Mouse (Mus musculus): ENCODE measurements around the gene Gch1. TPM values are rescaled to one million over a fixed set of nuclear protein-coding genes. Genes with fewer than 3 reads are reported as not detected.

Gene Gch1
- polyA plus RNA-seq, 1 experiment from 2014 or later, result 5.9 TPM

DNA sequence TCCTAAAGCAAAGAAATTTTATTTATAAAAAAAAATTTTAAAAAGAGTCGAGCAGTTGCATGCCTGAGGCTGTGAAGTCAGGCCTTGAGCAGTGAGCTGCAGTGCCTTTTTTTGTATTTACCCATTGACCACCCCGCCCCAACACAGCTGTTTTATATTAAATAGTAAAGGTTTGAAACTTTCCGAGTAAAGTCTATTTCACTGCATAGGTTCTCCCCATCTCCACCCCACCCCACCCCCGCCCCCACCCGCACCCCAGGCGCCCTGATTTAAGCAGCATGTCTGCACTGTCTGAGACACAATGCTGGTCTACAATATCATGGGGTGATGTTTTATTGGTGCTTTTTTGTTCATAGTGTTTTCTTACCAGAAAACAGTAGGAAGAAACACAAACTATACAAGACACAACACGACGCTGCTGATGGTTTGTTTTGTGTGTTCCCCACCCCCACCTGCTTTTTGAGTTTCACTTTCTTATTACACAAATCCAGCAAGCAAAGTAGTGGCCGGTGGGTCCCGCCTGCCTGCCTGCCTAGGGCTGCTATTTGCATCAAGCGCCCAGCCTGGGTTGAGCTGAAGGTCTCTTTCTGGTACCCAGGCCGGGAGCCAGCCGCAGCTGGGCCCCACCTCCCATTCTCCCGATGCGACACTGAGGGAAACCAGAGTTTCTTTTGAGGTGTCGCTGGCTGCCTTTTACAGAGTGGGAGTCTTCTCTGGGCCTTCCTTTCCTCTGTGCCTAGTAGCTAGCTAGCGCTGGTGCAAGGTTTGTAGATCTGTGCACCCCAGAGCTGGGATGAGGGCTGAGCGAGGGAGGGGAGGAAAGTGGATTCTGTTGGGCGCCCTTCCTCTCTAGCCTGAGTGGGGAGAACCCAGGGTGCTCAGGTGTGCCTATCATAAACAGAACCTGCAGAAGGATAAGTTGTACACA, 84.7 kb downstream of the Gch1 start:
- 36% methylated on average over 19 of the region's 19 CpGs for WGBS
- Histone ChIP-seq H3K9me3 (no peaks in the 10 kb centered on the region), H3K4me2 (no peak overlapping the region), H3K4me1 (replicated peaks) (no peaks in the 10 kb centered on the region), H3K27me3 (no peaks in the 10 kb centered on the region), H3K4me3 (no peak overlapping the region), H3K27ac (replicated peaks) (no peak overlapping the region), H3K9ac (no peak overlapping the region), H3K36me3 (no peaks in the 10 kb centered on the region)
- ATAC-seq (ENCODE audit: low FRiP score, low read depth), result no peak

Other genes starting within 250 kb of the Gch1 start
- gene Wdhd1, start 87.4 kb upstream of the Gch1 start, polyA plus RNA-seq (2015; fragmentation: Nextera tagmentation; extraction: Ambion mirVana), result 13.4 and 15.6 TPM in 2 replicates
- 2.3 and 2.4 TPM in 2 replicates for gene Socs4, start 87.5 kb upstream of the Gch1 start, polyA plus RNA-seq (2015; fragmentation: Nextera tagmentation; extraction: Ambion mirVana)
- 43.2 and 47.6 TPM in 2 replicates for gene Mapk1ip1l, start 108.9 kb upstream of the Gch1 start, polyA plus RNA-seq (2015; fragmentation: Nextera tagmentation; extraction: Ambion mirVana)
- 2.9 and 7.0 TPM in 2 replicates for gene Lgals3, start 178.3 kb upstream of the Gch1 start, polyA plus RNA-seq (2015; fragmentation: Nextera tagmentation; extraction: Ambion mirVana)
- 8.4 and 10.0 TPM in 2 replicates for gene Dlgap5, start 229.0 kb upstream of the Gch1 start, polyA plus RNA-seq (2015; fragmentation: Nextera tagmentation; extraction: Ambion mirVana)